Mouse (Mus musculus): ENCODE data around the gene Lpar1. TPM values are rescaled to one million over a fixed set of nuclear protein-coding genes. Genes with fewer than 3 reads are reported as not detected.

Lpar1 gene
- total RNA-seq, 1 experiment, result 44.2 TPM

- Histone ChIP-seq H3K27ac (ENCODE audit: insufficient read depth, low read depth, low read length, poor library complexity, severe bottlenecking) (no peak overlapping the region), H3K4me3 (ENCODE audit: insufficient read depth in 1 of 2, low read depth in 1 of 2, low read length in 2 of 2, poor library complexity in 1 of 2, severe bottlenecking in 1 of 2) (no peak overlapping the region), H3K9me3 (ENCODE audit: control insufficient read depth, insufficient read depth, low read depth, low read length) (no peaks in the 10 kb centered on the region), H3K9ac (ENCODE audit: insufficient read depth, low read depth, low read length, poor library complexity, severe bottlenecking) (no peak overlapping the region), H3K36me3 (ENCODE audit: control insufficient read depth, insufficient read depth, low read length, poor library complexity, severe bottlenecking) (no peaks in the 10 kb centered on the region), H3K4me1 (ENCODE audit: control insufficient read depth in 2 of 2, insufficient read depth in 2 of 2, low read length in 2 of 2, poor library complexity in 1 of 2) (peaks cover 0 to 11% of the 10 kb centered on the region in 2 experiments; a peak in 2 of 4 replicates)
- TF ChIP-seq CHD2 (IDR thresholded peaks at IDR 0.05; ENCODE audit: low read depth, low read length) (no peak), HCFC1 (IDR thresholded peaks at IDR 0.05; ENCODE audit: borderline replicate concordance, insufficient read depth, low read length) (no peak), ZNF384 (IDR thresholded peaks at IDR 0.05; ENCODE audit: low read depth, low read length) (no peak), ZC3H11A (IDR thresholded peaks at IDR 0.05; ENCODE audit: borderline replicate concordance, low read depth, low read length) (peak; percentile 70; the same call in 1 of the 2 replicates), MAFK (IDR thresholded peaks at IDR 0.05; ENCODE audit: insufficient read depth, low read depth, low read length) (peak; percentile 64; the same call in 1 of the 2 replicates)
- in situ Hi-C loops (cut with MboI; ENCODE audit: low sequenced_read_pairs in 2 of 2, unreplicated experiment in 2 of 2), result no loop called here
- peak; percentile 67 for DNase-seq (ENCODE audit: low read depth, low spot score)
Measured at GRCm38 (mm10) chr4:58551820-58552219, 1.9 kb downstream of the Lpar1 start.

- Histone ChIP-seq H3K27ac (ENCODE audit: insufficient read depth, low read depth, low read length, poor library complexity, severe bottlenecking) (no peak overlapping the region), H3K4me1 (ENCODE audit: control insufficient read depth in 2 of 2, insufficient read depth in 2 of 2, low read length in 2 of 2, poor library complexity in 1 of 2) (peaks cover 5 to 8% of the 10 kb centered on the region in 2 experiments; a peak in 3 of 4 replicates), H3K36me3 (ENCODE audit: control insufficient read depth, insufficient read depth, low read length, poor library complexity, severe bottlenecking) (no peaks in the 10 kb centered on the region), H3K9ac (ENCODE audit: insufficient read depth, low read depth, low read length, poor library complexity, severe bottlenecking) (no peak overlapping the region; the same call in 1 of the 2 replicates), H3K4me3 (ENCODE audit: insufficient read depth in 1 of 2, low read depth in 1 of 2, low read length in 2 of 2, poor library complexity in 1 of 2, severe bottlenecking in 1 of 2) (no peak overlapping the region), H3K9me3 (ENCODE audit: control insufficient read depth, insufficient read depth, low read depth, low read length) (no peaks in the 10 kb centered on the region)
- in situ Hi-C loops (cut with MboI; ENCODE audit: low sequenced_read_pairs in 2 of 2, unreplicated experiment in 2 of 2), result no loop called here
- no peak for DNase-seq (ENCODE audit: low read depth, low spot score)
- TF ChIP-seq CHD2 (IDR thresholded peaks at IDR 0.05; ENCODE audit: low read depth, low read length), result no peak
- no peak for TF ChIP-seq ZC3H11A (IDR thresholded peaks at IDR 0.05; ENCODE audit: borderline replicate concordance, low read depth, low read length)
Measured at GRCm38 (mm10) chr4:58547725-58548124, 6.0 kb downstream of the Lpar1 start.

GRCm38 (mm10) chr4:58547273-58547565, 6.5 kb downstream of the Lpar1 start:
- H3K4me1 ChIP-seq (ENCODE audit: control insufficient read depth in 2 of 2, insufficient read depth in 2 of 2, low read length in 2 of 2, poor library complexity in 1 of 2), result peaks cover 5 to 8% of the 10 kb centered on the region in 2 experiments; a peak in 3 of 4 replicates
- in situ Hi-C loops (cut with MboI; ENCODE audit: low sequenced_read_pairs in 2 of 2, unreplicated experiment in 2 of 2), result no loop called here
- H3K9ac ChIP-seq (ENCODE audit: insufficient read depth, low read depth, low read length, poor library complexity, severe bottlenecking), result no peak overlapping the region
- no peak for TF ChIP-seq MAFK (IDR thresholded peaks at IDR 0.05; ENCODE audit: insufficient read depth, low read depth, low read length)
- no peak for TF ChIP-seq HCFC1 (IDR thresholded peaks at IDR 0.05; ENCODE audit: borderline replicate concordance, insufficient read depth, low read length)
- TF ChIP-seq ZNF384 (IDR thresholded peaks at IDR 0.05; ENCODE audit: low read depth, low read length), result no peak
- no peak for TF ChIP-seq CHD2 (IDR thresholded peaks at IDR 0.05; ENCODE audit: low read depth, low read length)
- TF ChIP-seq ZC3H11A (IDR thresholded peaks at IDR 0.05; ENCODE audit: borderline replicate concordance, low read depth, low read length), result no peak
- H3K4me3 ChIP-seq (ENCODE audit: insufficient read depth in 1 of 2, low read depth in 1 of 2, low read length in 2 of 2, poor library complexity in 1 of 2, severe bottlenecking in 1 of 2), result no peak overlapping the region
- H3K9me3 ChIP-seq (ENCODE audit: control insufficient read depth, insufficient read depth, low read depth, low read length), result no peaks in the 10 kb centered on the region
- H3K36me3 ChIP-seq (ENCODE audit: control insufficient read depth, insufficient read depth, low read length, poor library complexity, severe bottlenecking), result no peaks in the 10 kb centered on the region
- DNase-seq (ENCODE audit: low read depth, low spot score), result no peak
- no peak overlapping the region for H3K27ac ChIP-seq (ENCODE audit: insufficient read depth, low read depth, low read length, poor library complexity, severe bottlenecking)

GRCm38 (mm10) chr4:58546441-58547272, 7.0 kb downstream of the Lpar1 start:
- Histone ChIP-seq H3K9me3 (ENCODE audit: control insufficient read depth, insufficient read depth, low read depth, low read length) (no peaks in the 10 kb centered on the region), H3K36me3 (ENCODE audit: control insufficient read depth, insufficient read depth, low read length, poor library complexity, severe bottlenecking) (no peaks in the 10 kb centered on the region), H3K4me3 (ENCODE audit: insufficient read depth in 1 of 2, low read depth in 1 of 2, low read length in 2 of 2, poor library complexity in 1 of 2, severe bottlenecking in 1 of 2) (no peak overlapping the region), H3K4me1 (ENCODE audit: control insufficient read depth in 2 of 2, insufficient read depth in 2 of 2, low read length in 2 of 2, poor library complexity in 1 of 2) (peaks cover 5 to 8% of the 10 kb centered on the region in 2 experiments; a peak in 3 of 4 replicates), H3K9ac (ENCODE audit: insufficient read depth, low read depth, low read length, poor library complexity, severe bottlenecking) (no peak overlapping the region), H3K27ac (ENCODE audit: insufficient read depth, low read depth, low read length, poor library complexity, severe bottlenecking) (no peak overlapping the region)
- in situ Hi-C loops (cut with MboI; ENCODE audit: low sequenced_read_pairs in 2 of 2, unreplicated experiment in 2 of 2), result no loop called here
- no peak for DNase-seq (ENCODE audit: low read depth, low spot score)
- no peak for TF ChIP-seq CHD2 (IDR thresholded peaks at IDR 0.05; ENCODE audit: low read depth, low read length)

Data from ES-E14 (cell line).